Mouse (Mus musculus) C2C12 (cell line): Measurements from ENCODE around the gene Ipo11.

ENCODE experiments used
- CEBPB ChIP-seq: IDR thresholded peaks from one replicate; pipeline ENCODE4 v1.6.1; 2011; ENCODE audit warnings: low read depth, mild to moderate bottlenecking, control low read depth, moderate library complexity
- CTCF ChIP-seq: IDR thresholded peaks from one replicate; pipeline ENCODE4 v1.5.1; 2011; ENCODE audit not compliant: control insufficient read depth, insufficient read depth, insufficient read length
- USF1 ChIP-seq: IDR thresholded peaks from one replicate; pipeline ENCODE4 v1.6.1; 2011; ENCODE audit warnings: low read depth, mild to moderate bottlenecking, control low read depth, moderate library complexity

DNA sequence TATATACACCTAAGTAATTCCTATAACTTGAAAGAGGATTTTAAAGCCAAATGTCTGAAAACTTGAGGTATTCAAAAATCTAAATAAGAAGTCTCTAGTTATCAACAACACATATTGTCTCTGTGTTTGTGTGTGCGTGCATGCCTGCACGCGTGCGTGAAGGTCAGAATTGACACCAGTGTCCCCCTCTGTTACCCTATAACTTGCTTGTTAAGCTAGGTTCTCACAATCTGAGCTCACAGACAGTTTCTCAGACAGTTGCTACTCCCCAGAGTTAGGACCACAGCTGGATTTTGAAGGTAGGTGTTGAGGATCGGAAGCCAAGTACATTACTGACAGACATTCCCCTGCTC, 100.3 kb downstream of the Ipo11 start:
- TF ChIP-seq CTCF (no peak), USF1 (no peak), CEBPB (no peak)
